Comparison of ENCODE assay signal across 8 mouse cellular contexts in genomic region chr8:8733804-8734203, GRCm38 (mm10). TPM values are rescaled to one million over a fixed set of nuclear protein-coding genes. Genes with fewer than 3 reads are reported as not detected.
DNase-seq lines count a peak whose midpoint lies in the region; ATAC-seq lines count a peak whose summit lies in the region.

No protein-coding gene starts in this region.

- H3K4me2 ChIP-seq in midbrain, embryonic 14.5 days (ENCODE audit: low read length): no peak overlapping the region
- H3K4me2 ChIP-seq in midbrain, embryonic 13.5 days (replicated peaks): no peak overlapping the region

- intact Hi-C loops in left cerebral cortex, postnatal 14 days (cut with DNase I): no loop called here

- H3K4me3 ChIP-seq in midbrain, embryonic 14.5 days (replicated peaks; ENCODE audit: low read depth, low read length): no peak overlapping the region
- H3K4me3 ChIP-seq in midbrain, embryonic 13.5 days (replicated peaks): no peak overlapping the region

- H3K9ac ChIP-seq in midbrain, embryonic 14.5 days (replicated peaks; ENCODE audit: low read length): no peak overlapping the region
- no peak overlapping the region for H3K9ac ChIP-seq in midbrain, embryonic 13.5 days (replicated peaks)

- no peaks in the 10 kb centered on the region for H3K4me1 ChIP-seq in midbrain, embryonic 14.5 days (ENCODE audit: control insufficient read depth, insufficient read depth, low read length)
- no peaks in the 10 kb centered on the region for H3K4me1 ChIP-seq in midbrain, embryonic 13.5 days (replicated peaks)

- no peaks in the 10 kb centered on the region for H3K9me3 ChIP-seq in midbrain, embryonic 14.5 days (ENCODE audit: control insufficient read depth, low read length)
- H3K9me3 ChIP-seq in midbrain, embryonic 13.5 days: no peaks in the 10 kb centered on the region

- no peaks in the 10 kb centered on the region for H3K36me3 ChIP-seq in midbrain, embryonic 14.5 days (ENCODE audit: control insufficient read depth, insufficient read depth, low read length)
- H3K36me3 ChIP-seq in midbrain, embryonic 13.5 days: no peaks in the 10 kb centered on the region

- no peak overlapping the region for H3K27ac ChIP-seq in midbrain, embryonic 14.5 days (replicated peaks; ENCODE audit: low read depth, low read length)
- no peak overlapping the region for H3K27ac ChIP-seq in midbrain, embryonic 13.5 days

- ATAC-seq in midbrain, embryonic 14.5 days (ENCODE audit: low FRiP score, low TSS enrichment): no peak
- no peak for ATAC-seq in midbrain, embryonic 13.5 days

- WGBS in midbrain, embryonic 14.5 days: 37% methylated on average over 4 of the region's 4 CpGs
- 48% methylated on average over 4 of the region's 4 CpGs for WGBS in midbrain, embryonic 13.5 days

- no peaks in the 10 kb centered on the region for H3K27me3 ChIP-seq in midbrain, embryonic 14.5 days (ENCODE audit: control insufficient read depth, insufficient read depth, low read length)
- H3K27me3 ChIP-seq in midbrain, embryonic 13.5 days: no peaks in the 10 kb centered on the region

- peak; percentile 4 for DNase-seq in cerebellum, adult 11-12 months
- DNase-seq in cerebellum, postnatal 4 days (ENCODE audit: low spot score in 2 of 2): no peak
- peak; percentile 68 for DNase-seq in midbrain, embryonic 14.5 days
- DNase-seq in cerebellum, adult 9-11 months: peak; percentile 4
- DNase-seq in kidney, postnatal 4 days: peak; percentile 18 to 20
- DNase-seq in frontal cortex, postnatal 36 days (ENCODE audit: low spot score in 2 of 2): no peak
- DNase-seq in left cerebral cortex, postnatal 14 days (ENCODE audit: low spot score in 2 of 2): no peak

RNA-seq across cellular contexts. Expression of gene Arglu1, which starts 43.5 kb away (rescaled TPM):
- 179 and 201 TPM in 2 replicates for polyA plus RNA-seq in midbrain, embryonic 14.5 days (2014; fragmentation: Nextera tagmentation; extraction: Ambion mirVana)
- 191 and 193 TPM in 2 replicates for polyA plus RNA-seq in midbrain, embryonic 13.5 days (2015; fragmentation: Nextera tagmentation; extraction: Ambion mirVana)
- 10 to 100 TPM; 88.1 to 95.1 TPM for total RNA-seq in left cerebral cortex, postnatal 14 days (2021)

Comparison
In these comparisons a context has a peak if more than half of its experiments do, and no peak if none do; other contexts are left out.
1. DNase-seq: peak in cerebellum, adult 11-12 months (single experiment), midbrain, embryonic 14.5 days (single experiment), cerebellum, adult 9-11 months (single experiment) and kidney, postnatal 4 days (2 of 2); none in cerebellum, postnatal 4 days (0 of 2), frontal cortex, postnatal 36 days (0 of 2) and left cerebral cortex, postnatal 14 days (0 of 2).